Mouse (Mus musculus) B cell, adult 2 months (primary cell): Measurements from ENCODE around the gene Usp46.
"Not testable (repeated sequence)": the region's sequence is repeated elsewhere in the genome, so short reads cannot be mapped to it uniquely, and the experiment has no call there.

Experiments used
- DNase-seq, 2 experiments: peaks; one replicate each; pipeline ENCODE4 v3.0.0; 2022

Usp46 gene

GRCm38 (mm10) chr5:74020506-74020905 lies 47.7 kb downstream of the Usp46 start:
- DNase-seq: no peak

GRCm38 (mm10) chr5:74018870-74019565 lies 49.2 kb downstream of the Usp46 start:
- DNase-seq: no peak

- DNase-seq: no peak
Measured at GRCm38 (mm10) chr5:74017488-74017887, 50.7 kb downstream of the Usp46 start.

GRCm38 (mm10) chr5:74011629-74012028 lies 56.6 kb downstream of the Usp46 start:
- no peak for DNase-seq

- DNase-seq: no peak
Measured at GRCm38 (mm10) chr5:74007492-74008070, 60.6 kb downstream of the Usp46 start.

- no peak for DNase-seq
Measured at GRCm38 (mm10) chr5:74005936-74006335, 62.3 kb downstream of the Usp46 start.

- DNase-seq: no peak
Measured at GRCm38 (mm10) chr5:74001743-74002142, 66.5 kb downstream of the Usp46 start.

- no peak for DNase-seq
Measured at GRCm38 (mm10) chr5:73998966-73999365, 69.3 kb downstream of the Usp46 start.

GRCm38 (mm10) chr5:73994850-73995249 lies 73.4 kb downstream of the Usp46 start:
- DNase-seq: no peak

GRCm38 (mm10) chr5:73993538-73993937 lies 74.7 kb downstream of the Usp46 start:
- no peak for DNase-seq

- DNase-seq: no peak
Measured at GRCm38 (mm10) chr5:73992321-73992720, 75.9 kb downstream of the Usp46 start.

GRCm38 (mm10) chr5:73989532-73989931 lies 78.7 kb downstream of the Usp46 start:
- no peak for DNase-seq

- DNase-seq: no peak
Measured at GRCm38 (mm10) chr5:73987777-73988560, 80.3 kb downstream of the Usp46 start.

GRCm38 (mm10) chr5:73977426-73977825 lies 90.8 kb downstream of the Usp46 start:
- no peak for DNase-seq

GRCm38 (mm10) chr5:73971701-73972100 lies 96.5 kb downstream of the Usp46 start:
- no peak for DNase-seq

- DNase-seq: no peak
Measured at GRCm38 (mm10) chr5:73970024-73970628, 98.1 kb downstream of the Usp46 start.

- no peak for DNase-seq
Measured at GRCm38 (mm10) chr5:73969338-73969737, 98.9 kb downstream of the Usp46 start.

GRCm38 (mm10) chr5:73959779-73960178 lies 108.5 kb downstream of the Usp46 start:
- no peak for DNase-seq

GRCm38 (mm10) chr5:73958614-73959013 lies 109.6 kb downstream of the Usp46 start:
- DNase-seq: not testable (repeated sequence)

- DNase-seq: no peak
Measured at GRCm38 (mm10) chr5:73958096-73958495, 110.1 kb downstream of the Usp46 start.

GRCm38 (mm10) chr5:73955691-73956090 lies 112.5 kb downstream of the Usp46 start:
- DNase-seq: no peak

GRCm38 (mm10) chr5:73955005-73955404 lies 113.2 kb downstream of the Usp46 start:
- no peak for DNase-seq

- no peak for DNase-seq
Measured at GRCm38 (mm10) chr5:73953066-73953614, 115.1 kb downstream of the Usp46 start.
